ENCODE assay signal across 8 mouse cellular contexts in genomic region chr9:48649851-48650685, GRCm38 (mm10). TPM values are rescaled to one million over a fixed set of nuclear protein-coding genes. Genes with fewer than 3 reads are reported as not detected.
A peak's percentile ranks its signal among the peaks of the same experiment; 100 is the strongest.
DNase-seq lines count a peak whose midpoint lies in the region; ATAC-seq and TF ChIP-seq lines count a peak whose summit lies in the region.

No protein-coding gene starts in this region.

- peak; percentile 43 for DNase-seq in embryo, embryonic 10 days (ENCODE audit: low spot score)
- no peak for DNase-seq in embryo, embryonic 11 days
- peak; percentile 77 for DNase-seq in thymus, postnatal 0 days (ENCODE audit: low spot score)
- no peak for DNase-seq in thymus, adult 2 months
- DNase-seq in spleen, adult 18-20 months: no peak
- no peak for DNase-seq in gastrocnemius, postnatal 14 days

- intact Hi-C loops in gastrocnemius, postnatal 14 days (cut with DNase I; ENCODE audit: low total_unique reads): loop anchor here (5.0 to 10.0 kb wide), 2 partner anchors 82 to 405 kb away; partner anchors contain the start of gene Zw10

- H3K36me3 ChIP-seq in thymus, adult 2 months (ENCODE audit: control insufficient read depth, insufficient read depth, low read length): no peaks in the 10 kb centered on the region
- no peaks in the 10 kb centered on the region for H3K36me3 ChIP-seq in hindbrain, embryonic 15.5 days
- no peaks in the 10 kb centered on the region for H3K36me3 ChIP-seq in midbrain, embryonic 15.5 days (replicated peaks)

- 55% methylated on average over 17 of the region's 17 CpGs for WGBS in thymus, adult 2 months
- 28% methylated on average over 17 of the region's 17 CpGs for WGBS in hindbrain, embryonic 15.5 days
- 25% methylated on average over 17 of the region's 17 CpGs for WGBS in midbrain, embryonic 15.5 days

- H3K4me1 ChIP-seq in thymus, adult 2 months (replicated peaks; ENCODE audit: control insufficient read depth, insufficient read depth, low read length): peaks cover 19% of the 10 kb centered on the region
- peaks cover 30% of the 10 kb centered on the region for H3K4me1 ChIP-seq in hindbrain, embryonic 15.5 days (replicated peaks)
- peaks cover 32% of the 10 kb centered on the region for H3K4me1 ChIP-seq in midbrain, embryonic 15.5 days

- H3K4me3 ChIP-seq in thymus, adult 2 months (ENCODE audit: control insufficient read depth, insufficient read depth, low read length): no peak overlapping the region
- H3K4me3 ChIP-seq in hindbrain, embryonic 15.5 days: no peak overlapping the region
- H3K4me3 ChIP-seq in midbrain, embryonic 15.5 days: no peak overlapping the region

- no peaks in the 10 kb centered on the region for H3K9me3 ChIP-seq in hindbrain, embryonic 15.5 days
- no peaks in the 10 kb centered on the region for H3K9me3 ChIP-seq in midbrain, embryonic 15.5 days

- H3K9ac ChIP-seq in hindbrain, embryonic 15.5 days: no peak overlapping the region
- 0 out of 2 replicates have a peak overlapping the region, but pooled peaks have one; percentile 7 for H3K9ac ChIP-seq in midbrain, embryonic 15.5 days

- no peak overlapping the region for H3K27ac ChIP-seq in thymus, adult 2 months (ENCODE audit: control insufficient read depth, insufficient read depth, low read length)
- no peak overlapping the region for H3K27ac ChIP-seq in hindbrain, embryonic 15.5 days (replicated peaks)
- no peak overlapping the region for H3K27ac ChIP-seq in midbrain, embryonic 15.5 days

- no peak for TF ChIP-seq CTCF in thymus, adult 2 months (IDR thresholded peaks at IDR 0.05; ENCODE audit: borderline replicate concordance, control insufficient read depth, extremely low read depth, insufficient read depth, low read length, poor library complexity)

- peak overlapping the region; percentile 46 for H3K4me2 ChIP-seq in hindbrain, embryonic 15.5 days
- peak overlapping the region; percentile 44; the same call in 1 of the 2 replicates for H3K4me2 ChIP-seq in midbrain, embryonic 15.5 days

- no peak for TF ChIP-seq POLR2A in thymus, adult 2 months (IDR thresholded peaks at IDR 0.05; ENCODE audit: control insufficient read depth, extremely low read depth, insufficient read depth, low read length, poor library complexity)

- no peak for ATAC-seq in hindbrain, embryonic 15.5 days (ENCODE audit: low FRiP score, low read depth)
- ATAC-seq in midbrain, embryonic 15.5 days (replicated peaks): no peak

- no peaks in the 10 kb centered on the region for H3K27me3 ChIP-seq in thymus, adult 2 months (ENCODE audit: control insufficient read depth, insufficient read depth, low read length)
- peaks cover 5% of the 10 kb centered on the region for H3K27me3 ChIP-seq in hindbrain, embryonic 15.5 days
- H3K27me3 ChIP-seq in midbrain, embryonic 15.5 days (replicated peaks): no peaks in the 10 kb centered on the region

RNA-seq across cellular contexts. Expression of gene Nnmt, which starts 45.1 kb away (rescaled TPM):
- 1.7 and 2.2 TPM in 2 replicates for polyA plus RNA-seq in thymus, postnatal 0 days (2015; fragmentation: Nextera tagmentation; extraction: Ambion mirVana)
- 0.87 and 2.3 TPM in 2 replicates for polyA plus RNA-seq in thymus, adult 2 months (2012; rRNA removed)
- polyA plus RNA-seq in hindbrain, embryonic 15.5 days (2015; fragmentation: Nextera tagmentation; extraction: Ambion mirVana): 1.5 and 1.6 TPM in 2 replicates
- polyA plus RNA-seq in midbrain, embryonic 15.5 days (2015; fragmentation: Nextera tagmentation; extraction: Ambion mirVana): 1.4 and 2.4 TPM in 2 replicates
- total RNA-seq in gastrocnemius, postnatal 14 days (2021): 1 to 10 TPM; 6.2 to 7.8 TPM

Comparison
In these comparisons a context has a peak if more than half of its experiments do, and no peak if none do; other contexts are left out.
1. DNase-seq: peak in embryo, embryonic 10 days (single experiment) and thymus, postnatal 0 days (single experiment); none in embryo, embryonic 11 days (single experiment), thymus, adult 2 months (single experiment), spleen, adult 18-20 months (0 of 2) and gastrocnemius, postnatal 14 days (single experiment).